Mouse (Mus musculus) heart, embryonic 10.5 days (tissue): ENCODE measurements around the gene Ppp1r14b. TPM values are rescaled to one million over a fixed set of nuclear protein-coding genes. Genes with fewer than 3 reads are reported as not detected.
A peak's percentile ranks its signal among the peaks of the same experiment; 100 is the strongest.

Experiments
- DNase-seq: peaks from one replicate; pipeline ENCODE4 v3.0.0-alpha.2; 2017; ENCODE audit warnings: low spot score
- H3K27ac ChIP-seq: fragments of 300-500 bp; sonication (generic); 2 replicates; pipeline ENCODE4 v1.5.1; 2016; ENCODE audit warnings: mild to moderate bottlenecking
- H3K27me3 ChIP-seq: fragments of 300-500 bp; sonication (generic); 2 replicates; pipeline ENCODE4 v1.6.1; 2016; ENCODE audit warnings: mild to moderate bottlenecking; ENCODE audit not compliant: poor library complexity, insufficient read depth, severe bottlenecking
- H3K36me3 ChIP-seq: fragments of 300-500 bp; sonication (generic); 2 replicates; pipeline ENCODE4 v1.6.1; 2016; ENCODE audit warnings: mild to moderate bottlenecking, moderate library complexity
- H3K4me1 ChIP-seq: fragments of 300-500 bp; sonication (generic); 2 replicates; pipeline ENCODE4 v1.6.1; 2016; ENCODE audit warnings: mild to moderate bottlenecking
- H3K4me3 ChIP-seq: fragments of 300-500 bp; sonication (generic); 2 replicates; pipeline ENCODE4 v1.5.1; 2016; ENCODE audit warnings: mild to moderate bottlenecking, moderate library complexity
- H3K9me3 ChIP-seq: fragments of 300-500 bp; sonication (generic); 2 replicates; pipeline ENCODE4 v1.6.1; 2016; ENCODE audit warnings: mild to moderate bottlenecking, moderate library complexity
- WGBS: fragments of 180-500 bp; shearing (Covaris S2); methylation state at CpG from one replicate; pipeline ENCODE4 v1.1.7; 2016; 5-methylcytosine and 5-hydroxymethylcytosine counted together
- polyA plus RNA-seq: library from polyadenylated mRNA; unstranded; fragments of >200 nt; fragmentation: Nextera tagmentation; extraction: Ambion mirVana; gene quantifications from 2 replicates; pipeline ENCODE4 v1.2.1, GENCODE M21; 2016

Gene Ppp1r14b
- polyA plus RNA-seq, 1 experiment from 2014 or later: 191 TPM

DNA sequence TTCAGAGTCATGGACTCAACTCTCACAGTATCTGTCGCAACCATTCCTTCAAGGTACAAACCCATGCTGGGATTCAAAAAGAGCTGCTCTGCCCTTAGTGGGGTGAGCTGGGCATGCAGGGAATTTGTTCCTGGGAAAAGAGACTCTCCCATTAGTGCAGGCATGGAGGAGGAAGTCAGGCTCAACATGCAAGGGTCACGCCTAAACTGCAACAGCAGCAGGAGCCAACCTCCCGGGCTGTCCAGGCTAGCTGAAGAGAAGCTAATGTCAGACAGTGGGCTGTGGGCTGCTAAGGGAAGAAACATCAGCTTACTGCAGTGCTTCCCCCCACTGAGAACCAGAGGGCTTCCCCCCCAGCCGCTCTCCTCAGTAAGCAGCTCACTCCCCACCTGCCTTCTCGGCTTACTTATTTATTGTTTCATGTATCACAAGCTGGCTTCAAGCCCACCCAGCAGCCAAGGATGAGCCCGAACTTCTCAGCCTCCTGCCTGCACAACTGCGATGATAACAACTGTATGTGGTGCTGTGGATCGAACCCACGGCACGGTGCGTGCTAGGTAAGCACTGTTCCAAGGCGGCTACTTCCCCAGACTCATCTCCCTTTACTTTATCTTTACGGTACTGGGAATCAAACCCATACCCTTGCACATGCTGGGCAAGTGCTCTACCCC is 2.4 kb upstream of the Ppp1r14b start:
- H3K27me3 ChIP-seq: no peaks in the 10 kb centered on the region
- DNase-seq: no peak
- no peak overlapping the region for H3K4me3 ChIP-seq
- WGBS: 79% methylated on average over 13 of the region's 13 CpGs
- H3K27ac ChIP-seq: peak overlapping the region; percentile 89; the same call in 1 of the 2 replicates
- H3K9me3 ChIP-seq: no peaks in the 10 kb centered on the region
- peaks cover 11% of the 10 kb centered on the region for H3K36me3 ChIP-seq
- H3K4me1 ChIP-seq: peaks cover 75% of the 10 kb centered on the region

DNA sequence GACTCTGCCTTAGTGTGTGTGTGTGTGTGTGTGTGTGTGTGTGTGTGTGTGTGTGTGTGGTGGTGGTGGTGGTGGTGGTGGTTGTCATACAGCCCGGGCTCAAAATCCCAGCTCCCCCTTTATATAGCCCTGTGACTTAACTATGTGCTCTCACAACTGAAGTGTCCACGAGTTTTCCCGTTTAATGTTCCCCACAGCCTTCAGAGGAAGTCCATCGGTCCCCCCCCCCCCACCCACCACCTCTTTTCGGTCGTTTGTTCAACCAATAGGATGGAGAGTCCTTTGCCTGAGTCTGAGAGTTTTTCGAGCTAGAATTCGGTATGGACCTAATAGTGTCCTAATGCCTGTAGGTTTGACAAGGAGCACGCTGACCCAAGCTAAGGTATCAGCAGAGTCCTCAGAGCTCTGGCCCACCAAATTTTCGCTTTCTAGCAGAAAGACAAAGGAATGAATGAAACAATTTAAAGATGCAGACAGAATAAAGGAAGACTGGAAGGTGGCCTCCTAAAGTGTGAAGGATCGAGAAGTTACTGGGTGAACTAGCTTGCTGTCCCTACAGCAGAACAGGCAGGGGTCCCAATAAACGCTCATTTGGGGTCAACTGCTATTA is 1.1 kb upstream of the Ppp1r14b start:
- Histone ChIP-seq H3K27ac (peak overlapping the region; percentile 94), H3K36me3 (peaks cover 24% of the 10 kb centered on the region)
- WGBS: 30% methylated on average over 12 of the region's 12 CpGs

DNA sequence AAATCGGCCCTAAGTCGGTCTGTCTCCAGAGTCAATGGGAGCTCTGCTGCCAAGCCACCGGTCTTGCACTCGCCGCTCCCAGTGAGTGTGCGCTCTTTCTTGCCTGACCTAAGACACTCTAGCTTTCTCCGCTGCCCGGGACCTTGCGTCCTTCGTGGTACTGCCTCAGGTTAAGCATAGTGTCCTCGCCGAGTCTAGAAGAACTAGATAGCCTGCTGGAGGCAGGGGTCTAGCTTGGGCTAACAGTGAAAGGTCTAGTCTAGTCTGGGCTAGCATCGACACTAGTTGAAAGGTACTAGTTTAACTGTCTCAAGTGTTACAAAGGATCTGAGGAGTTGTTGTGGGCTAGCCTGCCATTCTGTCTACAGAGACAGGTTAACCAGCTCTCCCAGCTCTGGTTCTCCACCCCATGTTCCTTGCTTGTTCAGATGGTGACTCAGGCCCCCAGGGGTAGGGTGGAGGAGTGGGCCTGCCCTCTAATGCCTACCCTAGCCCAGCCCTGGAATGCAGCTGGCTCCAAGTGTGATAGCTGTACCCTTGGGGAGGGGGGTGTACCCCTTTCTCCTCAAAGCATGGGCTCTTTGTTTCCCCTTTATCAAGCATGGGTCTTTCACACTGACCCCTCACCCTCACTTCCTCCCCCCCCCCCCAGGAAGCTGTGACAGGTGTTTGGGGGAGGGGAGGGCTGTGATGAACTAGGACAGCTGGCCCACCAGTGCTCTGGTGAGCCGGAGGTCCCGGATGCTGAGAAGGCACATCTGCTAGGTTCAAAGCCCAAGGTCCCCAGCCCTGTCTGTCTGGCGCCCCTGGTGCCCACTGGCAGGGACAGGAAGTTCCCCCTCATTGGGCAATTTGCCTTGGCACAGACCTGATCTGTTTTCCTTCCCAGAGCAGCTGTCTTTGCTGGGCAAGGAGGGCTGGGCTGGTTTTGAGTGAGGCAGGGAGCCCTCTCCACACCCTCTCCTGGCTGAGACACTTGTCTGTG is 1.1 kb downstream of the Ppp1r14b start, which contains the start of gene Plcb3:
Plcb3 (minus strand) TSS at position 934 of the 985 bp plus-strand sequence.
- H3K4me1 ChIP-seq: peaks cover 73% of the 10 kb centered on the region
- H3K4me3 ChIP-seq: peak within 1 kb of the TSS; percentile 88
- H3K9me3 ChIP-seq: no peaks in the 10 kb centered on the region
- DNase-seq: peak; percentile 85
- WGBS: under 1% methylated on average over 16 of the region's 16 CpGs
- H3K36me3 ChIP-seq: peaks cover 25% of the 10 kb centered on the region
- H3K27ac ChIP-seq: peak within 1 kb of the TSS; percentile 94
- no peaks in the 10 kb centered on the region for H3K27me3 ChIP-seq

More for the DNA sequence above, 1.1 kb upstream of the Ppp1r14b start:
- Histone ChIP-seq H3K9me3 (no peaks in the 10 kb centered on the region), H3K27me3 (no peaks in the 10 kb centered on the region), H3K4me3 (peak overlapping the region; percentile 88), H3K4me1 (peaks cover 78% of the 10 kb centered on the region)
- no peak for DNase-seq

DNA sequence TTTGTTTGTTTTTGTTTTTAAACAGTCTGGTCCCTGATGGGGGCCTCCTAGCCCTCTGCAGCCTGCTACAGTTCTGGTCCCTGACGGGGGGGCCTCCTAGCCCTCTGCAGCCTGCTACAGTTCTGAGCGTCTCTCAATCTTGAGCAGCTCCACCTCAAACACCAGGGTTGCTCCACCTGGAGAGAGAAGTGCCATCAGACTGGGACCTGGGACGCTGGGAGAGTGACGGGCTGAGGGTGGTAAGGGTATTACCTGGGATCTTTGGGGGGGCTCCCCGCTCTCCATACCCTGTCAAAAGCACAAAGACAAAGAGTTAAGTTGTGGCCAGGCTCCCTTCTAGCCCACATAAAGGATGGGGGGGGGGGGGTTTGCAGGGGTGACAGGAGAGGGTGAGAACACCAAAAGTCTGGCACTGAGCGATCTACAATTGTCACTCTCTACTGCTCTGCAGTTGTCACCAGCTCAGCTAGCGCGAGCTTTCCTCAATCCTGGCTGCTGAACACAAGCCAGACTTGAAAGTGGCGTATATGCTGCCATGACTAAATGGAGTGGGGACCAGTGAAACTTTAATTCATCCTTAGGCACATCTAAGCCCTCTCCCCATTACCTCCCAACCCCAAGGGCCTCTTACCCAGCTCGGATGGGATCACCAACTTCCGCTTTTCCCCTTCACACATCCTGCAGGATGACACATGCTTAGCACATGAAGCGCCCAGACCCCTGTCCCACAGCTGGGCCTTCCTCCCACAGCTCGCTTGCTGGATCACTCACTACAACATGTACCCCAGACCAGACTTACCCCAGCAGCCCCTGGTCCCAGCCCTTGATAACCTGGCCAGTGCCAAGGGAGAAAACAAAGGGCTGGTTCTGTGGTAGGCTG is 3.2 kb downstream of the Ppp1r14b start:
- WGBS: 76% methylated on average over 13 of the region's 13 CpGs
- DNase-seq: no peak
- Histone ChIP-seq H3K4me3 (peak overlapping the region; percentile 76), H3K4me1 (peaks cover 61% of the 10 kb centered on the region), H3K27me3 (no peaks in the 10 kb centered on the region), H3K36me3 (peaks cover 38% of the 10 kb centered on the region), H3K27ac (peak overlapping the region; percentile 37), H3K9me3 (no peaks in the 10 kb centered on the region)

DNA sequence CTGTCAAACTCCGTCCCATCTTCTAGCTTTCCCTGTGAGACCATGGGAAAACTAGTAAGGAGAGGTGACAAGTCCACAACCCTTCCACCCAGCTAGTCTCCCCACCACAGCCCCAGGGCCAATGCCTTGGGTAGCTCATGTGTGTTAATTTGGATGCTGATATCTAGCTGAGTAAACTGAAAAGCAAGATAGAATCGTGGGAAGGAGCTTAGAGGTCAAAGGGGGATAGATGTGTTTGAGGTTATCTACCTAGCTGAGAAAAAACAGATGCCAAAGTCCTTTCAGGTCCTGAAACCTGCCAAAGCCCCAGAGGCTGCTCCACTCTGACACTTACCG is 3.8 kb downstream of the Ppp1r14b start:
- H3K4me1 ChIP-seq: peaks cover 56% of the 10 kb centered on the region
- H3K9me3 ChIP-seq: no peaks in the 10 kb centered on the region
- H3K36me3 ChIP-seq: peaks cover 42% of the 10 kb centered on the region
- WGBS: 33% methylated on average over 3 of the region's 3 CpGs
- H3K27me3 ChIP-seq: no peaks in the 10 kb centered on the region
- H3K4me3 ChIP-seq: peak overlapping the region; percentile 76
- H3K27ac ChIP-seq: peak overlapping the region; percentile 96
- DNase-seq: no peak

DNA sequence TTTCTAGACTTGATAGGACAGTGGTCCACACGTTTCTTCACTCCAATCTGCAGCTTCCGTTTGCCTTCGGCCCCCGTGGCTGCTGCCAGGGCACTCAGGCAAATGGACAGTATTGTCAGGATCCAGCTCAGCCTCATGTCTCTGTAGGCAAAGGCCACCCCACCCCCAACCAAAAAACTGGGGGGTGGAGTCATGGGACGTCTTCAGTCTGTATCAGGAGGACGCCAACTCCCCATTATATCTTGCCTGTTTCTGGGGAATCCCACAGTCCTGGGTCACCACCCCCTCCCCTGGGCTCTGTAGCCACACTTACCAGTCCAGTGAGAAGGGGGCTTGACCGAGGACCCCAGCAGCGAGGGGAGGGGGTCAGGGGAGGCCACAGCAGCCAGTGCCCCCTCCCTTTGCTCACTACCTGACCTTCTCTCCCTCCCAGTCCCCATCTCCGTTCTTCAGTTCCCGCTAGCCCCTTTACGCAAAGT is 4.3 kb downstream of the Ppp1r14b start:
- WGBS: 6% methylated on average over 11 of the region's 11 CpGs
- H3K36me3 ChIP-seq: peaks cover 47% of the 10 kb centered on the region
- DNase-seq: peak; percentile 85

DNA sequence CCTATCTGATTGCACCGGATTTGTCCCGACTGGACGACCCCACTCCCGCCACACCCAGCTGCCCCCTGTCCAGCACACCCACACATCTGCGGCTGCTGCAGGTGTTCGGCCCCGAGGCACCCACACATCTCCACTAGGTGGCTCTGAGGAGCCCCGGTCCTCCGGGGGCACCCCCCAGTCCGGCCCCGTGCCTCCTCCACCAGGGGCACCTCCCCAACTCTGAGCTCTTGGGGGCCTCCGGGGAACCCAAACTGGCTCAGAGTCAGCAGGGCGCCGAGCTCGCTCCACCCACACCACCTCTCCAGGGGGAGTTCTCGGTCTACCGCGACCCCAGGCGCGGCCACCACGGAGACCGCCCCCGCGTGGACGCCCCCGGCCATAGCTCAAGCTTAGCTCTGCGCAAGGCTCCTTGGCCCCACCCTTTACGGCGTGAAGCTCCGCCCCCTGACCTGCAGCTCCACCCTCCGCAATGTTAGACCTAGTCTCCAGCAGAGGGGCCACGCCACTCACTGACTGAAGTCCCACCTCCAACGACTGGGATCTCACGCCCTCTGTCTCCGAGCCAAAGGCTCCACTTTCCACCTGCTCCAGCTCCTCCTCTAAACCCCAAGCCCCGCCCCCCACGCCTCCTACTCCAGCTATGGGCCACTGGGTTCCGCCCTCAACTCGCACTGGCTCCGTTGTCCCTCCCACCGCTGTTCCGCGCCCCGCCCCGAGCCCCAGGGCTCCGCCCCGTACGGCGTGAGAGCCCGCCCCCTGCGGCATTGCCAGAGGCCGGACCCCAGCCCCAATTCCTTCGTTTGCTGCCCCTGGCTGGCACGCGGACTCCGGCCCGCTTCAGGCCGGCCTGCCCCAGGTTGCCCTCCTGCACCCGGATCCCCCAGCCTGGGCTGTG is 5.0 kb downstream of the Ppp1r14b start:
- no peaks in the 10 kb centered on the region for H3K27me3 ChIP-seq
- H3K4me1 ChIP-seq: peaks cover 49% of the 10 kb centered on the region
- H3K9me3 ChIP-seq: no peaks in the 10 kb centered on the region
- peak overlapping the region; percentile 76 for H3K4me3 ChIP-seq
- peaks cover 52% of the 10 kb centered on the region for H3K36me3 ChIP-seq
- WGBS: under 1% methylated on average over 59 of the region's 59 CpGs
- H3K27ac ChIP-seq: peak overlapping the region; percentile 96
- peak; percentile 100 for DNase-seq

More for the DNA sequence above, 4.3 kb downstream of the Ppp1r14b start:
- Histone ChIP-seq H3K4me1 (peaks cover 52% of the 10 kb centered on the region), H3K4me3 (peak overlapping the region; percentile 76), H3K27me3 (no peaks in the 10 kb centered on the region), H3K9me3 (no peaks in the 10 kb centered on the region), H3K27ac (peak overlapping the region; percentile 96)

DNA sequence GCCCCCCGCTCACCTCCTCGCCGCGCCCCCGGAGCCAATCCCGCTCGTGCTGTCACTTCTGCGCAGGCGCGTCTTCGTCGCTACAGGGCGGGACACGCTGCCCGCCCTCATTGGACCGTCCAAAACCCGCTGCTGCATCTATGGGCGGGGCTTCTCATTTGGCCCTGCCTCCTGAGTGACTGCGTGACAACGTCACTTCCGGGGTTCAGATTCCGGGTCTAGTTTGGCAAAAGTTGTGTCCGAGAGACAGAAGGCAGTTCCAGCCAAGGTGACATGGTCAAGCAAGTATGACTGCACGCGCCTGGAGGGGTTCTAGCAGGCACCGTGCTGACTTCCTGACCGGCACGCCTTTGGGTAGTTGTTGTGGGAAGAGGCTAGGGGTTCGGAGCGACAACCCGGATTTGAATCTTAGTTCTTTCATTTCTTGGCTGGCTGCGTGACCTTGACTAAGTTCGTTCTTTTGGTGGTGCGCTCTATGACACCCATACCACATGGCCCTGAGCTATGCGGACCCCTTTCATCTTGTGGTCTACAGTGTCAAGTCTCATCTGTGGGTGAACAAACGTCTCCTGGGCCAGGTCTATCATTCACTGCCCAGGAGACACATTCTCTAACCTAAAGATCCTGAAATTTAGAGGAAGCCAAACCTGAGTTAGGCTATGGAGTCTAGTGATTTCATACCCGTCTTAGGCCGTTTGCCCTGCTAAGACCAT is 5.8 kb downstream of the Ppp1r14b start, which contains the start of gene Fkbp2:
Fkbp2 (minus strand) TSS at position 121 of the 713 bp plus-strand sequence.
- Histone ChIP-seq H3K27me3 (no peaks in the 10 kb centered on the region), H3K27ac (peak within 1 kb of the TSS; percentile 96), H3K4me3 (peak within 1 kb of the TSS; percentile 76), H3K4me1 (peaks cover 55% of the 10 kb centered on the region), H3K9me3 (no peaks in the 10 kb centered on the region), H3K36me3 (peaks cover 60% of the 10 kb centered on the region)
- 1% methylated on average over 38 of the region's 38 CpGs for WGBS
- peak; percentile 99 for DNase-seq

DNA sequence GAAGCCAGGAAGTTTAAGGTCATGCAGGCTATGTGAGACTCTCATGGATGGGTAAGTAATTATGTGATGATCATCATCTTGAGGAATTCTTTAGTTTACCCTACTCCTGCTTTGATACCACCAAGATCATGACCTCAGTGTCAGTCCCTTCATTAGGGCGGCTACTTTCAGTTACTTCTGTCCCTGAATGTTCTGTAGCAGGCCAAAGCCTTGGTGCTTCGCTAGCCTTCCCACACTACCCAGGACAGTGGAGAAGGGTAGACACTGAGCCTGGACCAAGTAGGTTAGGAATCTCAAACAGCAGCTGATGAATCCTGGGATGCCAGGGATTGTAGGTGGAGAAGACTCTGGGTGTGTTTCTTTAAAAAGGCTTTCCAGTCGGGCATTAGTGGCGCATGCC is 6.7 kb downstream of the Ppp1r14b start:
- H3K9me3 ChIP-seq: no peaks in the 10 kb centered on the region
- WGBS: 87% methylated on average over 4 of the region's 4 CpGs
- peaks cover 62% of the 10 kb centered on the region for H3K36me3 ChIP-seq
- H3K4me1 ChIP-seq: peaks cover 57% of the 10 kb centered on the region
- peak overlapping the region; percentile 76; the same call in 1 of the 2 replicates for H3K4me3 ChIP-seq
- H3K27ac ChIP-seq: peak overlapping the region; percentile 96
- no peaks in the 10 kb centered on the region for H3K27me3 ChIP-seq
- no peak for DNase-seq

DNA sequence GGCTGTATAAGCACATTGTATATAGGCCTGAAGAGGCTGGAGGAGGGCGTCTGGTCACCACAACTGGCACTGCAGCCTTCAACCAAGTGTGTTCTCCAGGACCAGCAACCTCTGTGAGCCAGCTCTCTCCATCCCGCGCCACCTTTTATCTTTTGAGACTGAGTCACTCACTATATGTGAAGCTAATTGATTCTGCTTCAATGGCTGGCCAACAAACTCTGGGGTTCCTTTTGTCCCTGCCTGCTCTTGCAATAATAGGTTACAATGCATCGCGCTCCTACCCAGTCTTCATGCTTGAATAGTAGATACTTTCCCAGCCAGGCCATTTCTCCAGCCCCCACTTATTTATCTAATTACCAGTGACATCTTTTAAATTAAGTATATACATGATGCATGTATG is 8.9 kb downstream of the Ppp1r14b start:
- H3K9me3 ChIP-seq: no peaks in the 10 kb centered on the region
- no peak overlapping the region for H3K27ac ChIP-seq
- peaks cover 57% of the 10 kb centered on the region for H3K4me1 ChIP-seq
- H3K4me3 ChIP-seq: no peak overlapping the region
- H3K36me3 ChIP-seq: peaks cover 42% of the 10 kb centered on the region
- DNase-seq: no peak
- H3K27me3 ChIP-seq: no peaks in the 10 kb centered on the region
- WGBS: 92% methylated on average over 5 of the region's 5 CpGs

DNA sequence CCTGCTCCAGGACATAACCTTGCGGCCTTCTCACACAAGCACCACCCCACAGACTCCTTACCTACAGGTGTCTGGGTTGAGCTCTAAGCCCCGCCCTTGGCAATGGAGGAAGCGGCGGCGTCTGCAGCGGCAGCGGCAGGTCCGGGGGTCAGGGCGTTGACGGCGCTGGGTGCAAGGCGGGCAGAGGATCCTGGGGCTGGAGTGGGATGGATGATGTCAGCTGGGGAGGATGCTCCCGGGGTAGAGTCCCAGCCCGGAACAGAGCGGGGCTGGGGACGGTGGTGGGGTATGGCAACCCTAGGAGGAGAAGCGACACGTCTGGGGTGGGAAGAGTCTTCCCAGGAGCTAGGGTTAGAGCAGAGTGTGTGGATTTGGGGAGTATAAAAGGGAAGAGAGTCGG is 10.5 kb downstream of the Ppp1r14b start:
- no peak for DNase-seq
- Histone ChIP-seq H3K36me3 (peaks cover 45% of the 10 kb centered on the region), H3K9me3 (no peaks in the 10 kb centered on the region), H3K27me3 (no peaks in the 10 kb centered on the region), H3K4me3 (no peak overlapping the region), H3K27ac (no peak overlapping the region), H3K4me1 (peaks cover 40% of the 10 kb centered on the region)
- WGBS: 83% methylated on average over 19 of the region's 19 CpGs
